Mouse (Mus musculus) right cerebral cortex, postnatal 25 days (tissue): ENCODE measurements around the gene Nav2.

ENCODE experiments used
- DNase-seq: peaks from one replicate; pipeline ENCODE4 v3.0.0; 2022

Nav2 gene

DNA sequence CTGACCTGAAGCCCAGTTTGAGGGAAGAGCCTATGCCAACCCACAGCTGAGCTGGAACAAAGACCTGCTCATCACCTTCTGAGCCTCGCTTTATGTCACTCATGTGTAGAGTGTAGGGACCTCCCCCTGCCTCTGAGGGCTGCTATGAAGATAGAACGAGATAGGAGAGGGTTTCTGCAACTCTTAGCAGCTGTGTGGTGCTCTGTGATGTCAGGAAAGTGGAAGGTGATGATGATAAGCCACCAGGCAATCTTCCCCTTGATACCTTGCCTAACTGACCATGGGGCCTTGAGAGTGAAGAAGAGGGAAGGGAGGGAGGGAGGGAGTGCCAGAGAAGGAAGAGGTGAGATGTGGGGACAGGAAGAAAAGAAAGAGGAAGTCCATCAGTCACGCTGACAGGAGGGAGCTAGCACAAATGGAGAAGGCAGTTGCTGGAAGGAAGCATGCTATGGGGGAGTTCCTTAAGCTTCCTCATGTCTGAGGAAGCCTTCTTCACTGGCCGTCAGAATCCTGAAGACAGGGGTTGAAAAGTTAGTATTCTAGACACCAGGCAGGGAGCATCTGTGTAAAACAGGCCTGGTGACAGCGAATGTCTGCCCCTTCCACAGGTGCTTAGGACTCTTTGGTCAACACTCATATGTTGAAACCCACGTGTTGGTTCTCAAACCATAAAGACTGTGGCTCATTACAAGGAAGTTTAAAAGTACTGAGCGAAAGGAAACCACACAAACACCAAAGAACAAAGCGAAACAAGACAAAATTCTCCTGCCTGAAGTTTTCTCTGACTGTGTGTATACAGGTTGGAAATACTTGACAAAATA lies at the start of gene Nav2:
Gene Nav2, plus strand, starts transcription at position 196 of the 821 bp plus-strand sequence.
- no peak for DNase-seq

DNA sequence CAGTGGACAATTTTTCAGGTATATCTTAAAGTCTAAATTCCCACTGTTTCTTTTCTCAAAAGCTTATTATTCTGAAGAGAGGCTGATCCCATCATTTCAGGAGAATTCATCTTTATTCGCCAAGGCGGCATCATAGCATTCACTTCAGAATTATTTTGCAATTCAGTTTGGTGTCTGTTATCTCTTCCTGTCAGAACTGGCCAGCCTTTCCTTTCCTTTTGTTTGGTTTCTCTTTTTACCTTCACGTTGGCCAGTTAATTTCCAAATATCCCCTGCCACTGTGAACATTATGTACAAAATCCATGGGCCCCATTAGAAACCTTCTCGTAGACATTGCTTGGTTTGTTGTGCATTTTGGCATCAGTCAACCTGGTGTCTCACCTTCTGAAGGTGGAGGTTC lies 49.2 kb upstream of the Nav2 start:
- DNase-seq, result no peak

DNA sequence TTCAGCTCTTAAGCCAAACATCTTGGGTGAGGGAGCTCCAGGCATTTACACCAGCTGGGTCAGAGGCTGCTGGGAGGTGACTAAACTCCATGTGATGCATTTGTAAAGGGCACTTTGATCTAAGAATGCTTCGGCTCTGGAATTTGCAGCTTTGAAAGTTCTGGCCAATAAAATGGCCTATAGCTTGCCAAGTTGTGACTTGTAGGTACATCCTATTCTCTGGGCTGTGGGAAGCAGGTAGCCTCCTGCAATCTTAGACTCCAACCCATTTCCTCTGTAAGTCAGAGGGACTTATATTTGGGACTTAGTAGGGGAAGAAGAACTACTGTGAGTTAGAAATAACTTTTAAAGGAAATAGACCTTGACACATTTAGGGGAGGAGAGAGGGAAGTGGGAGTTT lies 47.6 kb upstream of the Nav2 start:
- no peak for DNase-seq

DNA sequence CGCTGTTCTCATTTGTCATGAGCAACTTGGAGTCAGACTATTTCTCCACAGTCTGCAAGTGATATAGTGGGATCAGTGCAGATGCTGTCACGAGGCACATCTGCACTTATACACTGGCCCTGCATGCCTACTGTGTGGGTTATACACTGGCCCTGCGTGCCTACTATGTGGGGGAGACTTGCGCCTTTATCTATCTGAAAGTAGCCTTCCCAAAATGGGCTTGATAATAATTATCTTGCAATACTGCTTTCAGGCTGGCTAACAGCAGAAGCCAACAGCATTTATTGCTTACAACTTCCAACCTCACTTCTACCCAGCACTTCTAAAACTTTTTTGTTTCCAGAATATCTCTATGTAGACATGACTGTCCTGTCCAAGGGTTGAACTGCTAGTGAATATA lies 46.7 kb upstream of the Nav2 start:
- DNase-seq, result no peak

DNA sequence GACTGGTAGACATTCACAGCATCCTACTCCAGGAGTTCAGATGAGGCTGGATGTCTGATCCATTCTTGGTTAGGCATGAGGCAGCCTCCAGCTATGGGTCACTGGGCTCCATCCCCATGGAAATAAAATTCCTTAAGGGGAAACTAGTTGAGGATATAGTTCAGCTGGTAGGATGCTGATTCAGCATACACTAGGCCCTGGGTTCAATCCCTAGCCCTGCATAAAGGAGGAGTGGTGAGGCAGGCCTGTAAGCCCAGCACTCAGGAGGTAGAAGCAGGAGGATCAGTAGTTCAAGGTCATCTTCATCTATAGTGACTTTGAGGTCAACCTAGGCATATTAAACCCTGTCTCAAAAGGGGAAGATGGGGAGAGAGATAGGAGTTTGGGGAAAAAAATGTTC lies 44.3 kb upstream of the Nav2 start:
- no peak for DNase-seq

DNA sequence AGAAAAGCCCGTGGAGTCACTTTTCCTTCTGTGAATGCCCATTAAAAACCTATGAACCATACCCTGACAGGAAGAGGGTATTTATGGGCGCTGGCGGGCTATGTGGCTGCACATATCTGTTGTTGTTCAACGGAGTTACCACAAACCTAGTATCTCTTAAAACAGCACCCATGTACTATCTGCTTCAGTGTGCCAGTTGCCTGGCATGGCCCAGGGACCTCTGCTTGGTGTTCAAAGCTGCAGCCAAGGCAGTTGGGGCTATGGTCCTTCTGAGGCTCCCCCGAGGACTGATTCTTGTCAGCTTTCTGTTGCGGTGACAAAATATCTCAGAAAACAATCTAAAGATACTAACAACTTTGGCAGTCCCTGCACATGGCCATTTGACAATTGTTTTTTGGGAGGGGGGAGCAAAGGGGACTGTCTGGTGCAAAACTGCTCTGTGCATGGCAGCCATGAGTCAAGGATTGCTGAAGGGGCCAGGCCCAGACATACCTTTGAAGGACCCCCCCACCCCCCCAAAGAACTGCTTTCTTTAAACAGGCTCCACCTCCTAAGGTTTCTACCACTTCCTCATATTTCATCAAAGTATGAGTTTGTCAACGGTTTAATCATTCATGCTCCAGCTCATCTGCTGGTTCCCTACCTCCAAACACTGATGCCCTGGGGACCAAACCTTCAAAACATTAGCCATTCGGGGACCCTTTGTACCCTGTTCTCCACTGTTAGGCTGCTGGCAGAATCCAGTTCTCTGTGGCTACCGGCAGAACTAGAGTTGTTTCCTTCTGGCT lies 43.7 kb upstream of the Nav2 start:
- DNase-seq, result no peak

DNA sequence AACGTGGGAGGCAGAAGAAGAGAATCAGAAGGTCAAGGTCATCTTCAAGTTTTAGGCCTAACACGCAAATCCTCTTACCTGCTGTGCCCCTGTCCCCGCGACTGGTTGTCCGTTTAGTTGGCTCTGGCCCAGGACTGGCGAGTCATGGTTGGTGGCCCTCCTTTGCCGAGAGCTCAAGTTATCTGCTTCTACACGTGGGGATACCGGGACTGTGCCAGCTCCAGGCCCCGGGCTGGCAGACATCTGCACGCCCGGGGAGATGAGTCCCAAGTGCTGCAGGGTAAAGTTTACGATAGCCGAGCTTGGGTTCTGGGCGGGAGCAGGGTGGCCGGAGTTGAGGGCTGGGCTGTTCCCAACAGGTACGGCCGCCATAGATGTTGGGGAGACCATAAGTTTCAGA lies 40.9 kb upstream of the Nav2 start:
- DNase-seq, result no peak

DNA sequence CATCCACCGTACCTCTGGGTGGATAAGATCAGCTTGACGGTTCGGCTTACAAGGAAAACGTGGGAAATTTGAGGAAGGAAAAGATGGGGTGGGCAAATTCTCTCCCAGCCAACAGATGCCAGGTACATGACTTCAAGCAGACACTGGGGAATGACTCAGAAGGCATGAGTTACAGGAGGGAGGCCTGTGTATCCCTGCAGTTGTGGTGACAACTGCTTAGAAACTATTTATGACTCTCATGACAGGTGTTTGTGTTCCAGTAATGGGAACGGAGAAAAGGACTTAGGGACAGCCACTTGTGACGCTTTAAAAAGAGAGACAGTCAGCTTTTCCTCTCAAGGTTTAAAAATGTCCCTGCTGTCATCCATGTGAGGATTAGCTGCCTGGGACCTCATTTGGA lies 38.4 kb upstream of the Nav2 start:
- DNase-seq, result no peak

DNA sequence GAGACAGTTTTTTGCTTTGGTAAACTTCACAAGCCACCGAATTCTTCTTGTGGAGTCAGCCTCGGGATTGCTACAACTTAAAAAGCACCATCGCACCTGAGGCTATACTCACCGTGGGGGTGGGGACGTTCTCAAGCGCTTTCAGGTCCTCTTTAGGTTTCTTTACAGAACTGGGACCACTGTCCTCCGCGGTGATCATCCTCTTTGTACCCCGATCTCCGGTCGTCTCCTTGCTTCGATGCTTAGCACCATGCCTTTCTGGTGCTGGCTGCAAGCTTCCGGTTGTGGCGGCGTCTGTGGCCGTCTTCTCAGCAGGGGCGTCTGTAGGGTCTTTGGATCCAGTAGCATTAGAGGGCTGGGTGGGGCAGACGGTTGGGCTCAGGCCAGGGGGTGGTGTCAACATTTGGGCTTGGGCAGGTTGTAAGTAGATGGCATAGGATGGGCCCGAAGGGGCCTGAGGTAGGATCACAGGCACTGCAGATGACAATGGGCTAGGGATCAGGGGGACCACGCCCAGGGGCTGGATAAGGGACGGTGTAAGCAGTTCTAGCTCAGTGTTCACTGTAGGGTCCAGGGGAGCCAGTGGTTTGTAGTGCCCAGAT lies 37.8 kb upstream of the Nav2 start:
- no peak for DNase-seq

DNA sequence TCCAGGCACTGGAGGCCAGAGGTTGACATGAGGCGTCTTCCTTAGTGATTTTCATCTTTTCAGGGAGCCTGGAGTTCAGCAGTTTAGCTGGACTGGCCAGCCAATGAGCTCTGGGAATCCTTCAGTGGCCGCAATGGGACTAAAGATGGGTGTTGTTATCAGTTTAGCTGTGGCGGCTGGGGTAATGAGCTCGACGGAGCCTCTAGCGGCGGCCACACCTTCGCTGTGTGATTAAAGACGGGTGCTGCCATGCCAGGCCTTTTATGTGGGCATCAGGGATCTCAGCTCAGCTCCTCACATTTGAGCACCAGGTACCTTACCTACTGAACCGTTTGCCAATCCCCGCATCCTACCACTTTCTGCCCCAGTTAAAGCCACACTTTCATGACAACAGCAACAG lies 37.2 kb upstream of the Nav2 start:
- no peak for DNase-seq

DNA sequence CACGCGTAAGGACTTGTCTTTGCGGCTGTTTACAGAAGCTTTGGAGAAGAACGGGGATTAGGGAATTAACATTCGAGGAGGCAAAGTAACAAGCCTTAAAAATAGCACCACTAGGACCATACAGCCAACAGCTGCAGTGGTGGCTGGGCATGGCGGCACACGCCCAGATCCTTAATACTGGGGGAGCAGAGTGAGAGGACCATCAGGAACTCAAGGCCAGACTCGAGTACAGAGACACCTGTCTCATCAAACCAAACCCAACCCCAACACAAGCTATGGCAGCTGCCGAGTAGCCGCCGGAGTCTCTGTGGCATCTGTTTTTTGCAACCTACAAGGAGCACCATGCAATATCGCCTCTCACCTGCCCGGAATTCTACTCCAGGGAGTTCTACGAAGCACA lies 33.4 kb upstream of the Nav2 start:
- DNase-seq, result no peak

DNA sequence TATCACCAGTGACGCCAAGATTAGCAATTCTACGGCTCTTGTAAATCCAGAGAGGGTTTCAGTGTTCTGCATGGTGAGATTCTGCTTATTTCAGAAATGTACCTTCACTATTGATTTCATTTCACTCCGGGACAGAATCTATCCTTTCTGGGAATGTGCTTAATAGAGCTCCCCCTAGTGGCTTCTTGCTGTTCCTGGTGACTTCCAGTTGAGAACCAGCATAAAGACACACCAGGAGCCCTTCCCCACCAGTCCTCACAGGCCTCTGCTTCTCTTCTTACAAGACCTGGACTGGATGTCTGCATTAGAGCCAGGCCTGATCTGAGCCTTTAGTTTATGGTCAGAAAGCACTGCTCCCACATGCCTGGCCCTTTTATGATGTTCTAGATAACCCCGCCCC lies 32.0 kb upstream of the Nav2 start:
- DNase-seq, result peak; percentile 19

DNA sequence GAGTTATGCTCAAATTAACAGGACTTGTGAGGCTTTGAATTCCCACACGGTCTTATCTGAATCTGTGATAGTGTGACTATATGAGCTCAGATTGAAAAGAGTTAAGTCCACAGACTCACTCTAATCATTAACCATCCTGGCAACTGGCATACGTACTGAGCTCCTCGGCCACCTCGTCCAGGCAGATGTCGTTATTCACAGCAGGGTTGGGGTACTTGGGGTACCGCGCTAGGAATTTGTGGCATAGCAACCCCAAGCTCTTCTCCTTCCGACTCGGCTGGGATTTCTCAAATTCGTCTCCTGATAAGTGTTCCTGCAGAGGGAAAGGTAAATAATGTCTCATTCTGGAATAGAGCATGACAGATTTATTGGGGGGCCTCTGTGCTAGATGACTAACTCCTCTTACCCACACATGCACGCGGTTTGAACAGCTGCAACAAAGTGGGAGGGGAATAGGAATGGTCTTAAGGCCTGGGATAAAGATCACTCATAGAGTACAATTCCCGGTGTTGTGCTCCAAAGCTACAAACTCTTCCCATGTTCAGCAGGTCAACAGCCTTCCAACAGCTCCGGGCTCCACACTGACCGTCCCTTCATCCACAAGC lies 30.6 kb upstream of the Nav2 start:
- DNase-seq, result no peak

DNA sequence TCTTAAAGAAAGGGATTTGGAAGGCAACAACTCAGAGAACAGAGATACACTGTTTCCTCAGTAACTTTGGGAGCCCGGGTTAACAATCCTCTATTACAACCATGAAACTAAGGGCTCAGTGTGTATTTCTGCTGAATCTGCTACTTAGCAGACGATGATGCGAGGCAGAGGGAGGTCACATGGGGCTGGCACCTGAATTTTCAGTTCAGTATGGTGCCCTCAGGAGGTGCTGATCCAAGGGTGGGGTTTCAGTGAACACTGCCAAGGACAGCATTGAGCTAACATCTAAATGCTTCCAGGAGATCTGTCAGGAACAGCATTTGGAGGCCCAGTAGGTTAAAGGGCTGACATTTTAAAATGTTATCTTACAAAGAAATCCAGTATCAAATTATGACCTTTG lies 28.9 kb upstream of the Nav2 start:
- DNase-seq, result no peak

DNA sequence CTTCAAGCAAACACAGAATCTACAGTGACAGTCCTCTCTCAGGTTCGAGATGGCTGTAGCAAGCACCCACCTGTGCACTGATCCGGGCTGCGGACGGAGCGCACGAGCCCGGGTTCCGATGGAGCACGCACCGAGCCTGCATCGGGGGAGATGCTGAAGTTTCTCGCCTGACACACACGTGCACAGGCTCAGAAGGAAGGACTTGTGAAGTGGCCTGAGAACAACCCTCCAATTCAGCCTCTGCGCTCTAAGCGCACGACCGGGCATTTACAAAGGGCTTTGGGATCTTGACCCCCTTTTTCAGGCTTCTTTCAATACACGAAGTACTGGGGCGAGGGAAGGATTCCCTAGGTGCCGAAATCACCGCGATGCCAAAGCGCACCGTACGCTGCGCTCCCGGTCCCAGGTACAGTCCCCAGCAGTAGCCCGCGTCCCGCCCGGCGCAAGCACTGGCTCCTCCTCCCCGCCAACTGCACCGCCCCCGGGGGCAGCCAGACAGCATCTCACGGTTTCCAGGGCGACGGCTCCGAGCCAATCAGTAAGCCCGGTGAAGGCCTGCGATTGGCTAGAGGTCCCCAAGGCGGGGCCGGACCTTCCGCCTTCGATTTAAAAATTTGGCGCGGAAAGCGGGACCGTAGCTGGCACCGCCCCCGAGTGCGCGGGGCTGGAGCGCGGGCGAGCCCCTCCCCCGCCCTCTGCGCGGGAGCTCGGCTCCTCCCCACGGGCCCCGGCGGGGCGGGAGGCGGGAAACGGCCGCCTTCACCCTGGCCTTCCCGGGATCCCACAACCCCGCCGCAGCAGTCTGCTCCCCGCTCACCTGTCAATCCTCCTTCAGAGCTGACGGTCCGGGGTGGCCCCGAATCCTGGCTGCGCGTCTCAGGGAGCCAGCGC lies 27.7 kb upstream of the Nav2 start:
- peak; percentile 95 for DNase-seq

DNA sequence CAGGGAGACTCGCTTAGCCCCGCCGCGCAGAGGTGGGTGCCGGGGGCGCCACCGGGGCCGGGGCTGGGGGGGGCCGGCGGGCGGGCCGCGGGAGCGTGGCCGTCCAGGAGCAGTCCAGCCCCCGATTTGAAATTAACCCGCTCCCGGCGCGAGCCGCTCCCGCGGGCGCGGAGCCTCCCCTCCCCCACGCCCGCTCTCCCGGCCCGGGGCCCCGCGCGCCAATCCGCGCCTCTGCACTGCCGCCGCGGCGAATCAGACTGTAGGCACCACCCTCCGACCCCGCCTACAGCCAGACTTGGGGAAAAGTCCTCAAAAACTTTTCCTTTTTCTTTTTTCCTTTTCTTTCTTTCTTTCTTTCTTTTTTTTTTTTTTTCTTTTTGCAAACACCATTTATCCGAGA lies 27.0 kb upstream of the Nav2 start, which contains the start of gene E2f8:
Gene E2f8, minus strand, starts transcription at position 111 of the 400 bp plus-strand sequence.
- peak; percentile 30 for DNase-seq

DNA sequence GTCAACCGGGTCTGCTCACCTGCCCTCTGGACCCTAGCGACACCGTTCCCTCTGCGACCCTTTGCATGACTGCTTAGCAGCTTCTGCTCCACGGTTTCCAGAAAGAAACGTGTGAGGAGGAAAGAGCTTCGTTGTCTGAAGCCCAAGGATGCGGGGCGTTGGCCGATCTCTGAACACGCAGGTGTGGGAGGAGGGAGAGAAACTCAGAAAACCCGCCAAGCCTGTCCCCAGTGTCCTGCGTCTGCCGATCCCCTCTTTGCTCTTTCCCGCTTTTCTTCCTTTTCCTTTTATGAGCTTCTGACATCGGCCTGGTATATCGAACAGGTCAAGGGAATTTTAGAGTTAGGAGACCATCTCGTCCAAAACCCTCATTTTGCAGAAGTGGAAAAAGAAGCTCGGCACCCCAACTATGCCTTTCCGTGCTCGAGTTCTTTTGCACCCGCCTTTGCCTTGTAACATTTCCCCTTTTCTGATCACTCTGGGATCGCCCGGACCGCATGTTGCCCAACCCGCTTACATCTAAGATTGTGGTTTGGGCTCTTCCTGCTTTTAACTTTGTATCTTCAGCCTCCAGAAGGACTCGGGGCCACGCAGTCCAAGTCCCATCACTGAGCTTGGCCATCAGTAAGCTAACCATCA lies 26.4 kb upstream of the Nav2 start:
- DNase-seq, result no peak

DNA sequence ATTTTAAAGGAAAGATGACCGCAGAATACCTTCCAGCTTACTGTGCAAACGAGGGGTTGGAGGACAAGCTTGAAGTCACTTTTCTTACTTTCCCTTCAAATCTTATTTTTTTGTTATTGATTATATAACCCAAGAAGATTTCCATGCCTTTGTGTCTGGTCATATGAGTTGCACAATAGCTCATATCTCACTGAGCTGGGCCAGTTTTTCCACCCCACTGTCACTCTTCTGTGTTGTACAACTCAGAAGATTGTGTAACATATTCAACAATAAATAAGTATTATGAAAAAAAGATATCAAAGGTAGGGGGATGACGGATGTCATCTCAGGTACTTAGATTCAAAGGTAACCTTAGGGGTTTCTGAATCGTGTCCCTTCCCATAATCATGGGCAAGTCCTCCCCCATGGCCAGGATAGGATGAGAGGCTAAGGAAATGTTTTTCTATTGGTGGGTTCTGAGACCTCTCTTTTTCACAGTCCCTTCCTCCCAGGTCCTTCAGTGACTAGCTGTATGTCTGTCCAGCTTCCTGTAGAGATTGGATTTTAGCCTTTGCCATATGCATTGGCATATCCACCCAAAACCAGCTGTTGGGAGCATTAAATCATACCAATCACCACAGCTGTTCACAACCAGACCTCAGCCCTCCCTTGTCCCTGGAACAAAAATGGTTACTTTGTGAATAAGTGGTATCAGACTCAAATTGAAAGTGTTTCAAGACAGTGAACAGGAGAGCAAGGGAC lies 24.8 kb upstream of the Nav2 start:
- DNase-seq, result no peak

DNA sequence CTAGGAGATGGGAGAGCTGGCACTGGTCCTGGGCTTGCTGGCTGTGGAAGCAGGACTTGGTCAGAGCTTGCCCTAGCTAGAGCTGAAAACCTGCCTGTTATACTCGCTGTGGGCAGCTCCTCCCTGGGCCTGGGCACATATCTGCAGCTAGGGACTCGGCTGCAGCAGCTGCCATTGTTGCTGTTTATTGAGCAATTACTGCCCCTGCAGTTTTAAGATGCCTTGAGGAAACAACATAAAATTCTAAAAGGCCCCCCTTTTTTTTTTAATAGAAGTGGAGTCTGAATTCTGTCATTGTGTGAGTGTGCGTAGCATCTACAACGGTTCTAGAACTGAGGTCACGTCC lies 24.3 kb upstream of the Nav2 start:
- no peak for DNase-seq

DNA sequence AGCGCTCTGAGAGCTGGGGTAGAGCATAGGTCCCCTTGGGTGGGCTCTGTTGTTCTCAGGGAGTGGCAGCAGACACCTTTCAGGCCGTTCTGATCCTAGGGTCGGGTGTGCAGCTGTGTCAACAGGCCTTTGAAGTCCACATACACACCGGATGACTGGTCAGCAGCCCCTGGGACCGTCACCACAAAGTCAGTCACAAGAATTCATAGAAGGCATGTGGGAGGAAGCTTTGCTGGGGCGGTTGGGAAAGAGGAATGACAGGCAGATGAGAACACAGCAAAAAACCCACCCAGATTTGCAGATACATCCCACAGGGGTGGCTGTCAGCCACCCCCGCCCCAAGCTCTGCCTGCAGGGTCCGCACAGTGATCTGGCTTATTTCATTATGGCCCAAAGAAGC lies 20.5 kb upstream of the Nav2 start:
- DNase-seq, result no peak

DNA sequence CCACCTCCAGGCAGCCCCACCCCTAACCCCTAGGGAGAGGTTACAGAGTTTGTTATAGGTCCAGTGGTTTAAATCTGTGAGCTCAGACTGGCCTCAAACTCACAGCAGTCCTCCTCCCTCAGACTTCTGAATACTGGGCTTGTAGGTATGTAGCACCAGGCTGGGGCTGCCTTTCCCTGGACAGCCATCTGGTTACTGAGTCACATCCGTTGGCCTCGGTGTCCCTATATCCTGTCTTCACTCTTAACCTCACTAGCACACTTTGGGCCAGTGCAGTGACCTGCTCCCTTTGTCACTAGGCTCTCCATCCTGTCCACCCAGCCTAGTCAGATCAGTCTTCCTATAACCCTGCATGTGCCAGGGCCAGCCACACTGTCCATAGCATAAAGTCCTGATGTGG lies 19.8 kb upstream of the Nav2 start:
- no peak for DNase-seq
